Mouse (Mus musculus) liver, postnatal 0 days (tissue): ENCODE measurements around the gene Gpr82.

Experiments
- CTCF ChIP-seq: sonication (generic); IDR thresholded peaks from 2 replicates; pipeline ENCODE4 v1.5.1; 2016; ENCODE audit warnings: antibody characterized with exemption, low read depth
- EP300 ChIP-seq: IDR thresholded peaks from 2 replicates; pipeline ENCODE4 v1.6.1; 2016; ENCODE audit warnings: antibody characterized with exemption, low read depth, mild to moderate bottlenecking

DNA sequence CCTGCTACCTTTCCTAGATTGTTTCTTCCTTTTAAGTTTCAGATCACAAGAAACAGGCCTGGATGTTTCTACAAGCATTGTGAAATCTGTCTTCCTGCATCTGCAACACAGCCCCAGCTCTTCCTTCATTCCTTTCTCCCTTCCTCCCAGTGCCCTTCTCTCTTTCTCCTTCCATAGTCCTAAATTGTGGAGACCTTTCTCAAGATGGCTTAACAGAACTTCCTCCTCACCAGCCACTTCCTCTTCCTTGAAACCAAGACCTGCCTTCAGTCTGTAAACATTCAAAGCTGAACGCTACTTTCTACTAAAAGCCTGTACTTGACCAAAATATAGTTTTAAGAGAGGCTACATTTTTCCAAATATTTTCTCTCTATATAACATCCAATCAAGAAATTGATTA is 24.8 kb upstream of the Gpr82 start:
- TF ChIP-seq CTCF (no peak), EP300 (no peak)
